Mouse (Mus musculus): ENCODE data around the gene Tmem176a. TPM values are rescaled to one million over a fixed set of nuclear protein-coding genes. Genes with fewer than 3 reads are reported as not detected.

Tmem176a gene
- polyA plus RNA-seq, 1 experiment from 2014 or later, result 30.8 TPM

- Histone ChIP-seq H3K9ac (ENCODE audit: low read depth, low read length) (no peak overlapping the region), H3K4me3 (ENCODE audit: low read length) (no peak overlapping the region), H3K4me1 (ENCODE audit: control insufficient read depth, insufficient read depth, low read depth, low read length) (no peaks in the 10 kb centered on the region), H3K4me2 (ENCODE audit: low read length) (no peak overlapping the region), H3K36me3 (ENCODE audit: control insufficient read depth, insufficient read depth, low read length) (no peaks in the 10 kb centered on the region), H3K27me3 (replicated peaks; ENCODE audit: control insufficient read depth, insufficient read depth, low read length) (no peaks in the 10 kb centered on the region), H3K27ac (ENCODE audit: low read depth, low read length) (no peak overlapping the region), H3K9me3 (ENCODE audit: control insufficient read depth, low read length) (no peaks in the 10 kb centered on the region)
- no peak for ATAC-seq
- WGBS, result 69% methylated on average over 7 of the region's 7 CpGs
These were observed 15.7 kb upstream of the Tmem176a start for GRCm38 (mm10) chr6:48825016-48825415.

- Histone ChIP-seq H3K9me3 (ENCODE audit: control insufficient read depth, low read length) (no peaks in the 10 kb centered on the region), H3K4me1 (ENCODE audit: control insufficient read depth, insufficient read depth, low read depth, low read length) (no peaks in the 10 kb centered on the region), H3K36me3 (ENCODE audit: control insufficient read depth, insufficient read depth, low read length) (peaks cover 8% of the 10 kb centered on the region), H3K27me3 (replicated peaks; ENCODE audit: control insufficient read depth, insufficient read depth, low read length) (no peaks in the 10 kb centered on the region), H3K4me2 (ENCODE audit: low read length) (no peak overlapping the region), H3K27ac (ENCODE audit: low read depth, low read length) (no peak overlapping the region), H3K4me3 (ENCODE audit: low read length) (no peak overlapping the region), H3K9ac (ENCODE audit: low read depth, low read length) (no peak overlapping the region)
- ATAC-seq, result no peak
- 84% methylated on average over 1 of the region's 1 CpGs for WGBS
These were observed 11.7 kb upstream of the Tmem176a start for GRCm38 (mm10) chr6:48828976-48829375.

- Histone ChIP-seq H3K4me2 (ENCODE audit: low read length) (no peak overlapping the region), H3K36me3 (ENCODE audit: control insufficient read depth, insufficient read depth, low read length) (peaks cover 15% of the 10 kb centered on the region), H3K27me3 (replicated peaks; ENCODE audit: control insufficient read depth, insufficient read depth, low read length) (no peaks in the 10 kb centered on the region), H3K9ac (ENCODE audit: low read depth, low read length) (no peak overlapping the region), H3K27ac (ENCODE audit: low read depth, low read length) (no peak overlapping the region), H3K9me3 (ENCODE audit: control insufficient read depth, low read length) (no peaks in the 10 kb centered on the region), H3K4me1 (ENCODE audit: control insufficient read depth, insufficient read depth, low read depth, low read length) (no peaks in the 10 kb centered on the region), H3K4me3 (ENCODE audit: low read length) (no peak overlapping the region)
- ATAC-seq, result no peak
These were observed 11.1 kb upstream of the Tmem176a start for GRCm38 (mm10) chr6:48829651-48830050.

- peaks cover 16% of the 10 kb centered on the region for H3K36me3 ChIP-seq (ENCODE audit: control insufficient read depth, insufficient read depth, low read length)
- H3K4me3 ChIP-seq (ENCODE audit: low read length), result no peak overlapping the region
- no peaks in the 10 kb centered on the region for H3K9me3 ChIP-seq (ENCODE audit: control insufficient read depth, low read length)
- no peak overlapping the region for H3K4me2 ChIP-seq (ENCODE audit: low read length)
- H3K27me3 ChIP-seq (replicated peaks; ENCODE audit: control insufficient read depth, insufficient read depth, low read length), result no peaks in the 10 kb centered on the region
- ATAC-seq, result no peak
- H3K4me1 ChIP-seq (ENCODE audit: control insufficient read depth, insufficient read depth, low read depth, low read length), result no peaks in the 10 kb centered on the region
- H3K9ac ChIP-seq (ENCODE audit: low read depth, low read length), result no peak overlapping the region
- H3K27ac ChIP-seq (ENCODE audit: low read depth, low read length), result no peak overlapping the region
- WGBS, result 73% methylated on average over 1 of the region's 1 CpGs
These were observed 10.5 kb upstream of the Tmem176a start for GRCm38 (mm10) chr6:48830241-48830640.

- Histone ChIP-seq H3K4me3 (ENCODE audit: low read length) (no peak overlapping the region), H3K4me2 (ENCODE audit: low read length) (no peak overlapping the region), H3K9me3 (ENCODE audit: control insufficient read depth, low read length) (no peaks in the 10 kb centered on the region), H3K36me3 (ENCODE audit: control insufficient read depth, insufficient read depth, low read length) (peaks cover 16% of the 10 kb centered on the region), H3K27me3 (replicated peaks; ENCODE audit: control insufficient read depth, insufficient read depth, low read length) (no peaks in the 10 kb centered on the region), H3K9ac (ENCODE audit: low read depth, low read length) (no peak overlapping the region), H3K4me1 (ENCODE audit: control insufficient read depth, insufficient read depth, low read depth, low read length) (no peaks in the 10 kb centered on the region), H3K27ac (ENCODE audit: low read depth, low read length) (no peak overlapping the region)
- 80% methylated on average over 5 of the region's 5 CpGs for WGBS
- no peak for ATAC-seq
These were observed 9.6 kb upstream of the Tmem176a start for GRCm38 (mm10) chr6:48831141-48831540.

- Histone ChIP-seq H3K4me2 (ENCODE audit: low read length) (no peak overlapping the region), H3K36me3 (ENCODE audit: control insufficient read depth, insufficient read depth, low read length) (peaks cover 16% of the 10 kb centered on the region), H3K4me1 (ENCODE audit: control insufficient read depth, insufficient read depth, low read depth, low read length) (no peaks in the 10 kb centered on the region), H3K4me3 (ENCODE audit: low read length) (no peak overlapping the region), H3K9me3 (ENCODE audit: control insufficient read depth, low read length) (no peaks in the 10 kb centered on the region), H3K9ac (ENCODE audit: low read depth, low read length) (no peak overlapping the region), H3K27ac (ENCODE audit: low read depth, low read length) (no peak overlapping the region), H3K27me3 (replicated peaks; ENCODE audit: control insufficient read depth, insufficient read depth, low read length) (no peaks in the 10 kb centered on the region)
- 86% methylated on average over 1 of the region's 1 CpGs for WGBS
- no peak for ATAC-seq
These were observed 8.3 kb upstream of the Tmem176a start for GRCm38 (mm10) chr6:48832426-48832825.

- no peak overlapping the region for H3K9ac ChIP-seq (ENCODE audit: low read depth, low read length)
- no peak overlapping the region for H3K27ac ChIP-seq (ENCODE audit: low read depth, low read length)
- no peaks in the 10 kb centered on the region for H3K9me3 ChIP-seq (ENCODE audit: control insufficient read depth, low read length)
- no peak overlapping the region for H3K4me3 ChIP-seq (ENCODE audit: low read length)
- H3K27me3 ChIP-seq (replicated peaks; ENCODE audit: control insufficient read depth, insufficient read depth, low read length), result no peaks in the 10 kb centered on the region
- no peak for ATAC-seq
- peaks cover 16% of the 10 kb centered on the region for H3K36me3 ChIP-seq (ENCODE audit: control insufficient read depth, insufficient read depth, low read length)
- H3K4me1 ChIP-seq (ENCODE audit: control insufficient read depth, insufficient read depth, low read depth, low read length), result no peaks in the 10 kb centered on the region
- no peak overlapping the region for H3K4me2 ChIP-seq (ENCODE audit: low read length)
- WGBS, result 93% methylated on average over 4 of the region's 4 CpGs
These were observed 7.2 kb upstream of the Tmem176a start for GRCm38 (mm10) chr6:48833515-48833914.

- ATAC-seq, result no peak
- Histone ChIP-seq H3K9me3 (ENCODE audit: control insufficient read depth, low read length) (no peaks in the 10 kb centered on the region), H3K4me2 (ENCODE audit: low read length) (no peak overlapping the region), H3K4me1 (ENCODE audit: control insufficient read depth, insufficient read depth, low read depth, low read length) (peaks cover 4% of the 10 kb centered on the region), H3K4me3 (ENCODE audit: low read length) (no peak overlapping the region), H3K36me3 (ENCODE audit: control insufficient read depth, insufficient read depth, low read length) (peaks cover 16% of the 10 kb centered on the region), H3K27ac (ENCODE audit: low read depth, low read length) (no peak overlapping the region), H3K27me3 (replicated peaks; ENCODE audit: control insufficient read depth, insufficient read depth, low read length) (no peaks in the 10 kb centered on the region), H3K9ac (ENCODE audit: low read depth, low read length) (no peak overlapping the region)
- WGBS, result 87% methylated on average over 5 of the region's 5 CpGs
These were observed 5.5 kb upstream of the Tmem176a start for GRCm38 (mm10) chr6:48835241-48835640.

GRCm38 (mm10) chr6:48836146-48836545, 4.6 kb upstream of the Tmem176a start:
- Histone ChIP-seq H3K9me3 (ENCODE audit: control insufficient read depth, low read length) (no peaks in the 10 kb centered on the region), H3K4me2 (ENCODE audit: low read length) (no peak overlapping the region), H3K4me3 (ENCODE audit: low read length) (no peak overlapping the region), H3K9ac (ENCODE audit: low read depth, low read length) (no peak overlapping the region), H3K4me1 (ENCODE audit: control insufficient read depth, insufficient read depth, low read depth, low read length) (peaks cover 12% of the 10 kb centered on the region), H3K27ac (ENCODE audit: low read depth, low read length) (no peak overlapping the region), H3K36me3 (ENCODE audit: control insufficient read depth, insufficient read depth, low read length) (peaks cover 16% of the 10 kb centered on the region), H3K27me3 (replicated peaks; ENCODE audit: control insufficient read depth, insufficient read depth, low read length) (no peaks in the 10 kb centered on the region)
- ATAC-seq, result no peak
- WGBS, result 86% methylated on average over 5 of the region's 5 CpGs

GRCm38 (mm10) chr6:48837516-48837915, 3.2 kb upstream of the Tmem176a start:
- Histone ChIP-seq H3K4me3 (ENCODE audit: low read length) (no peak overlapping the region), H3K4me1 (ENCODE audit: control insufficient read depth, insufficient read depth, low read depth, low read length) (peaks cover 23% of the 10 kb centered on the region), H3K9ac (ENCODE audit: low read depth, low read length) (no peak overlapping the region), H3K9me3 (ENCODE audit: control insufficient read depth, low read length) (no peaks in the 10 kb centered on the region), H3K27ac (ENCODE audit: low read depth, low read length) (no peak overlapping the region), H3K36me3 (ENCODE audit: control insufficient read depth, insufficient read depth, low read length) (peaks cover 16% of the 10 kb centered on the region), H3K27me3 (replicated peaks; ENCODE audit: control insufficient read depth, insufficient read depth, low read length) (no peaks in the 10 kb centered on the region), H3K4me2 (ENCODE audit: low read length) (no peak overlapping the region)
- WGBS, result 91% methylated on average over 7 of the region's 7 CpGs
- ATAC-seq, result no peak
